Mouse (Mus musculus) testis, adult 2 months (tissue): Measurements from ENCODE around the gene Hsp90aa1.

Experiments
- CTCF ChIP-seq: fragments of 200-500 bp; IDR thresholded peaks from 2 replicates; pipeline ENCODE4 v1.5.1; 2012; ENCODE audit warnings: low read depth, mild to moderate bottlenecking, inconsistent platforms, low read length, moderate library complexity; ENCODE audit not compliant: control insufficient read depth, insufficient read depth, insufficient replicate concordance
- POLR2A ChIP-seq: fragments of 200-500 bp; IDR thresholded peaks from 2 replicates; pipeline ENCODE4 v1.6.1; 2012; ENCODE audit warnings: low read depth, mild to moderate bottlenecking, inconsistent platforms, low read length, moderate library complexity; ENCODE audit not compliant: control insufficient read depth

DNA sequence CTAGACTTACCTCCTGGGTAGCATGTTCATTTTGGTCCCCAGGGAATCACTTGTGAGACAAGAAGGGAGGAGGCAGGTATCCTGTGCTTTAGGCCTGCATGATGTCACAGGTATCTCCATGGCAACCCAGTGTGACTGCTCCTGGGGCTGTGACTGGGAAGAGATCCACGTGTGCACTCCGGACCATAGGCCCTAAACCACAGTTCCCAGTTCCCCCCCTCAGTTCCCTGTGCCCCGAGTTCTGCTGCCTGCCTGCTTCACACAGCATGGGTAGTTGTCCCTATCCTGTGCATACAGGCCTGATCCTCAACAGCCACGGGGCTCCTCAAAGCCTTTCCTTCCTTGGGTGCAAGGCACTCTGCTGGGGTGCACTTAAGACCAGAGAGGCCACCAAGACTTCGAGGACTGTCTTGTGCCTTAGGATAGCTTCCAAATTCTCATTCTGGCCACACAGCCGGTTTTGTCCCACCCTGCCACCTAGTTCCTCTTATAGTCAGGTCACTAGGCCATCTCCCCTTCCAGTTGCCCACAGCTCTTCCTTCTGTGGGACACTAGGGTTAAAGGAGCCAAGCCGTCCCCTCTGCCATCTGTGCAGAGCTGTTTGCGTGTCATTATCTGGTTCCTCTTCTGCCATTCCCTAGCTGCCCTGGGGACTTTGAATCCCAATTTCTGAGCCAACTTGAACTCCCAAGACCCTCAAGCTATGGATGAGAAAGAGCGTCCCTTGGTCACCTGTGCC, 19.8 kb downstream of the Hsp90aa1 start, which contains the start of gene 1700001K19Rik:
- TF ChIP-seq CTCF (peak; percentile 11; the same call in 1 of the 2 replicates), POLR2A (peak; percentile 75; the same call in 1 of the 2 replicates)
